Mouse (Mus musculus) testis, postnatal 10 days (tissue): ENCODE measurements around the gene Plcb2.

Experiments
- DNase-seq: peaks from one replicate; pipeline ENCODE4 v3.0.0; 2021; ENCODE audit warnings: low spot score

Gene Plcb2

GRCm38 (mm10) chr2:118713631-118714030 lies 14.6 kb downstream of the Plcb2 start:
- DNase-seq: no peak

- peak; percentile 77 for DNase-seq
Observed at GRCm38 (mm10) chr2:118711038-118711494, 17.2 kb downstream of the Plcb2 start.

- DNase-seq: no peak
Observed at GRCm38 (mm10) chr2:118709655-118710221, 18.5 kb downstream of the Plcb2 start.

- no peak for DNase-seq
Observed at GRCm38 (mm10) chr2:118708472-118708871, 19.8 kb downstream of the Plcb2 start.

- DNase-seq: no peak
Observed at GRCm38 (mm10) chr2:118706436-118706835, 21.8 kb downstream of the Plcb2 start.

- DNase-seq: peak; percentile 62
Observed at GRCm38 (mm10) chr2:118703913-118704730, 24.1 kb downstream of the Plcb2 start, which contains the start of gene Ankrd63. Gene Ankrd63, minus strand, starts transcription at chr2:118703963.

GRCm38 (mm10) chr2:118702883-118703761 lies 25.1 kb downstream of the Plcb2 start:
- peak; percentile 69 for DNase-seq

- DNase-seq: no peak
Observed at GRCm38 (mm10) chr2:118701971-118702882, 26.0 kb downstream of the Plcb2 start.

- DNase-seq: no peak
Observed at GRCm38 (mm10) chr2:118701161-118701560, 27.1 kb downstream of the Plcb2 start.

- DNase-seq: peak; percentile 95
Observed at GRCm38 (mm10) chr2:118700179-118701062, 27.8 kb downstream of the Plcb2 start.

- peak; percentile 70 for DNase-seq
Observed at GRCm38 (mm10) chr2:118697955-118698354, 30.3 kb downstream of the Plcb2 start.

GRCm38 (mm10) chr2:118697311-118697877 lies 30.8 kb downstream of the Plcb2 start:
- no peak for DNase-seq

GRCm38 (mm10) chr2:118696451-118697308 lies 31.6 kb downstream of the Plcb2 start:
- peak; percentile 75 for DNase-seq

- no peak for DNase-seq
Observed at GRCm38 (mm10) chr2:118695677-118696232, 32.5 kb downstream of the Plcb2 start.

GRCm38 (mm10) chr2:118693370-118693966 lies 34.8 kb downstream of the Plcb2 start:
- no peak for DNase-seq

- DNase-seq: peak; percentile 60
Observed at GRCm38 (mm10) chr2:118689875-118690274, 38.4 kb downstream of the Plcb2 start.

- no peak for DNase-seq
Observed at GRCm38 (mm10) chr2:118687791-118688190, 40.4 kb downstream of the Plcb2 start.

GRCm38 (mm10) chr2:118686693-118687092 lies 41.5 kb downstream of the Plcb2 start:
- DNase-seq: no peak
